Mouse (Mus musculus) liver, postnatal 0 days (tissue): ENCODE measurements around the gene Ier5.

ENCODE experiments used
- CTCF ChIP-seq: sonication (generic); IDR thresholded peaks from 2 replicates; pipeline ENCODE4 v1.5.1; 2016; ENCODE audit warnings: antibody characterized with exemption, low read depth
- EP300 ChIP-seq: IDR thresholded peaks from 2 replicates; pipeline ENCODE4 v1.6.1; 2016; ENCODE audit warnings: antibody characterized with exemption, low read depth, mild to moderate bottlenecking

- no peak for TF ChIP-seq CTCF
- no peak for TF ChIP-seq EP300
Measured at GRCm38 (mm10) chr1:155073133-155073532, 26.3 kb downstream of the Ier5 start.
